Mouse (Mus musculus) midbrain, embryonic 16.5 days (tissue): Measurements from ENCODE around the gene Scnn1g. TPM values are rescaled to one million over a fixed set of nuclear protein-coding genes. Genes with fewer than 3 reads are reported as not detected.
A peak's percentile ranks its signal among the peaks of the same experiment; 100 is the strongest.

Source experiments
- ATAC-seq: fragments of 200-750 bp; cut with Nextera tagmentation; 2 replicates; pipeline ENCODE4 v1.8.0; 2017; ENCODE audit warnings: moderate TSS enrichment
- H3K27ac ChIP-seq: fragments of 300-500 bp; sonication (generic); 2 replicates; pipeline ENCODE4 v1.5.1; 2014; ENCODE audit warnings: mild to moderate bottlenecking, low read length, mixed read lengths
- H3K27me3 ChIP-seq: fragments of 300-500 bp; sonication (generic); 2 replicates; pipeline ENCODE4 v1.6.1; 2014; ENCODE audit warnings: low read depth, low read length, mixed read lengths; ENCODE audit not compliant: control insufficient read depth, insufficient read depth
- H3K36me3 ChIP-seq: fragments of 300-500 bp; sonication (generic); 2 replicates; pipeline ENCODE4 v1.6.1; 2014; ENCODE audit warnings: mild to moderate bottlenecking, low read length, moderate library complexity, mixed read lengths; ENCODE audit not compliant: control insufficient read depth, insufficient read depth
- H3K4me1 ChIP-seq: fragments of 300-500 bp; sonication (generic); 2 replicates; pipeline ENCODE4 v1.6.1; 2014; ENCODE audit warnings: mild to moderate bottlenecking, low read length, mixed read lengths; ENCODE audit not compliant: control insufficient read depth, insufficient read depth
- H3K4me2 ChIP-seq: fragments of 300-500 bp; sonication (generic); 2 replicates; pipeline ENCODE4 v1.6.1; 2014; ENCODE audit warnings: mild to moderate bottlenecking, low read length, mixed read lengths
- H3K4me3 ChIP-seq: fragments of 300-500 bp; sonication (generic); 2 replicates; pipeline ENCODE4 v1.5.1; 2014; ENCODE audit warnings: low read depth, mild to moderate bottlenecking, low read length, moderate library complexity, mixed read lengths
- H3K9ac ChIP-seq: fragments of 300-500 bp; sonication (generic); 2 replicates; pipeline ENCODE4 v1.6.1; 2014; ENCODE audit warnings: low read depth, low read length, mixed read lengths
- H3K9me3 ChIP-seq: fragments of 300-500 bp; sonication (generic); replicated peaks from 2 replicates; pipeline ENCODE4 v1.6.1; 2014; ENCODE audit warnings: mild to moderate bottlenecking, low read length, mixed read lengths; ENCODE audit not compliant: control insufficient read depth, poor library complexity, severe bottlenecking
- WGBS: fragments of 180-500 bp; shearing (Covaris S2); extraction: QIAGEN DNeasy Blood & Tissue Kit; methylation state at CpG from one replicate; pipeline ENCODE4 v1.1.7; 2014; 5-methylcytosine and 5-hydroxymethylcytosine counted together
- polyA plus RNA-seq: library from polyadenylated mRNA; unstranded; fragments of >200 nt; fragmentation: Nextera tagmentation; extraction: Ambion mirVana; gene quantifications from 2 replicates; pipeline ENCODE4 v1.2.1, GENCODE M21; 2015

Scnn1g gene
- 0.09 TPM in 1 of 2 replicates, not detected in the other for polyA plus RNA-seq

- peak; percentile 95 for ATAC-seq
- Histone ChIP-seq H3K36me3 (no peaks in the 10 kb centered on the region), H3K4me1 (peaks cover 9% of the 10 kb centered on the region; the same call in 1 of the 2 replicates), H3K4me2 (peak within 1 kb of the TSS; percentile 80), H3K9me3 (no peaks in the 10 kb centered on the region), H3K9ac (peak within 1 kb of the TSS; percentile 57), H3K27me3 (peaks cover 10% of the 10 kb centered on the region), H3K4me3 (peak within 1 kb of the TSS; percentile 44), H3K27ac (no peak within 1 kb of the TSS)
- WGBS = 1% methylated on average over 38 of the region's 38 CpGs
Observed at GRCm38 (mm10) chr7:121734171-121734831, at the start of gene Scnn1g. Gene Scnn1g, plus strand, starts transcription at chr7:121734479.

DNA sequence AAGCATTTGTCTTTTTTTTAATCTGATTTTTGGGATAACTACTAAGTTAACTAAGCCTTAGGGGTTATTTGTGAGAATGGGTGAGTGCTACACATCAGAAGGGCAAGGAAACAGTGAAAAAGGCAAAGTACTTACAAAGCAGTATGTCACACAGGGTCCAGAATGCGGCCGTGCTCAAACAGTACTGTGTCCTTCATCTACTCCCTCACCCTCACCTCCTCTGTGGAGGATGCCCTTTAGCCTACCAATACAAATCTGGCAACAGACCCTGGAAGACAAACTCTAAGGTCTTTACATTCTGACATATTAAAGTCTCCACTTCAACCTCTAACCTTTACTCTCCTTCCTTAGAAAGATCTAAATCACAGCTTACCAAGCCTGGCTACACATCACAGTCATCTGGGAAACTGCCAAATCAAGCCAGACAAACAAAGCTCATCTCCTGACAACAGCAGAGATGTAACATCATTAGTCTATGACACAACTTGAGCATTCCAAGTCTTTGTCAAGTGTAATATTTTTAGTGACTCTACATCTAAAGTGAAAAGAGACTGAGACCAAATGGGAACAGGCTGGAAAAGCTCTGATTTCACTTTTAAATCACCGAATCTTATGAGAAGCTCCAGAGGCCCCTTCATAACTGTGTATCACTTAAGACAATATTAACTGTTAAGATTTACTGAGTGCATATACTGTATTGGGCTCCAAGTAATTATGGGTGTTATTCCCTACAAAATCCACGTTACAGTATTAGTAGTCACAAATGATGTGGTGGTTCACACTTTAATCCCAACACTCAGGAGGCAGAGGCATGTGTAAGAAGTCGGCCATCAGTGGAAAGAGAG, 48.9 kb upstream of the Scnn1g start:
- no peak overlapping the region for H3K4me2 ChIP-seq
- no peak overlapping the region for H3K4me3 ChIP-seq
- no peak for ATAC-seq
- H3K9ac ChIP-seq = no peak overlapping the region
- H3K27ac ChIP-seq = no peak overlapping the region
- WGBS = 90% methylated on average over 5 of the region's 5 CpGs
- no peaks in the 10 kb centered on the region for H3K9me3 ChIP-seq
- H3K27me3 ChIP-seq = no peaks in the 10 kb centered on the region
- no peaks in the 10 kb centered on the region for H3K4me1 ChIP-seq
- H3K36me3 ChIP-seq = no peaks in the 10 kb centered on the region

GRCm38 (mm10) chr7:121689338-121689737, 44.9 kb upstream of the Scnn1g start:
- Histone ChIP-seq H3K9ac (no peak overlapping the region), H3K4me1 (no peaks in the 10 kb centered on the region; the same call in 1 of the 2 replicates), H3K36me3 (no peaks in the 10 kb centered on the region), H3K27ac (no peak overlapping the region), H3K9me3 (no peaks in the 10 kb centered on the region), H3K4me3 (no peak overlapping the region), H3K4me2 (no peak overlapping the region), H3K27me3 (no peaks in the 10 kb centered on the region)
- ATAC-seq = no peak

GRCm38 (mm10) chr7:121691803-121692202, 42.5 kb upstream of the Scnn1g start:
- H3K4me2 ChIP-seq = no peak overlapping the region
- 82% methylated on average over 2 of the region's 2 CpGs for WGBS
- H3K4me1 ChIP-seq = no peaks in the 10 kb centered on the region; the same call in 1 of the 2 replicates
- no peaks in the 10 kb centered on the region for H3K27me3 ChIP-seq
- H3K27ac ChIP-seq = no peak overlapping the region
- no peaks in the 10 kb centered on the region for H3K36me3 ChIP-seq
- no peak for ATAC-seq
- H3K9ac ChIP-seq = no peak overlapping the region
- H3K4me3 ChIP-seq = no peak overlapping the region
- H3K9me3 ChIP-seq = no peaks in the 10 kb centered on the region

GRCm38 (mm10) chr7:121697170-121697569, 37.1 kb upstream of the Scnn1g start:
- H3K27me3 ChIP-seq = no peaks in the 10 kb centered on the region
- H3K4me1 ChIP-seq = peaks cover 13% of the 10 kb centered on the region
- no peak overlapping the region for H3K27ac ChIP-seq
- no peak overlapping the region for H3K4me3 ChIP-seq
- no peaks in the 10 kb centered on the region for H3K36me3 ChIP-seq
- H3K9ac ChIP-seq = no peak overlapping the region
- no peak for ATAC-seq
- no peaks in the 10 kb centered on the region for H3K9me3 ChIP-seq
- no peak overlapping the region for H3K4me2 ChIP-seq

DNA sequence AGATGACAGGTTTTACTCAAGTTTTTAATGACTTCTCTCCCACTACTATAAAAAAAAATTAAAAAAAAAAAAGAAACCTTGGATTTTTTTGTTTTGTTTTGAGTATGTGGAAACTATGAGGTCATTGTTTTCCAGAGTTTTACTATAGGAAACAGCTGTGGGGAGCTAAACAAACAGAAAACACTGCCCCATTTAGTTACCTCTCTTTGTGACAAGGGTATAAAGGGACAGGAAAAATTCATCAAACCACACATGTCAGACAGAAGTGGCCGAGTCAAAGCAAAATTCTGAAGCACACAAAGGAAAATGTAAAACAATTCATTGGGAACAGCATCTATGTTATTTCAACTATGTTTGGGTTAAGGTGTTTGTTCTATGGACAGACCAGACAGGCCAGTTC, 36.7 kb upstream of the Scnn1g start:
- H3K4me1 ChIP-seq = peaks cover 15% of the 10 kb centered on the region
- H3K27me3 ChIP-seq = no peaks in the 10 kb centered on the region
- H3K36me3 ChIP-seq = no peaks in the 10 kb centered on the region
- H3K9me3 ChIP-seq = no peaks in the 10 kb centered on the region
- no peak overlapping the region for H3K4me3 ChIP-seq
- no peak for ATAC-seq
- WGBS = 69% methylated on average over 1 of the region's 1 CpGs
- no peak overlapping the region for H3K4me2 ChIP-seq
- H3K27ac ChIP-seq = no peak overlapping the region
- H3K9ac ChIP-seq = no peak overlapping the region

GRCm38 (mm10) chr7:121699218-121699617, 35.1 kb upstream of the Scnn1g start:
- ATAC-seq = no peak
- H3K27me3 ChIP-seq = no peaks in the 10 kb centered on the region
- peaks cover 26% of the 10 kb centered on the region for H3K4me1 ChIP-seq

DNA sequence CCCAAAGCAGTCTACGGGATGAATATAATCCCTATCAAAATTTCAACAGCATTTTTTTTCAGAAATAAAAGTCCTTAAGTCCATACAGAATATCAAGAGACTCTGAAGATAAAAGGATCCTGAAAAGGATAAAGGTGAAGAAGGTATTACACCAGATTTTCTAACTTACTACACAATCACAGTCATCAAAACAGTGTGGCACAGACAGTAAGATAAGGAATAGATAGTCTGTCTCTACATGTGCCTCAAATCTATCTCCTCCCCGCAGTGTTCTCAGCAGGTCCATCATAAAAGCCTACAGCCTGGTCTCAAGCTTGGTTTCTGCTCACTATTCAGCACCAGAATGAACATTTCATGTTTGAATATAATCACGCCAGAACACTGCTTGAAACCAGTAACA, 33.8 kb upstream of the Scnn1g start:
- ATAC-seq = no peak
- no peak overlapping the region for H3K9ac ChIP-seq
- 90% methylated on average over 3 of the region's 3 CpGs for WGBS
- H3K27ac ChIP-seq = no peak overlapping the region
- no peak overlapping the region for H3K4me3 ChIP-seq
- no peaks in the 10 kb centered on the region for H3K27me3 ChIP-seq
- H3K9me3 ChIP-seq = no peaks in the 10 kb centered on the region
- no peaks in the 10 kb centered on the region for H3K36me3 ChIP-seq
- H3K4me1 ChIP-seq = peaks cover 39% of the 10 kb centered on the region
- H3K4me2 ChIP-seq = no peak overlapping the region

More at GRCm38 (mm10) chr7:121699218-121699617, 35.1 kb upstream of the Scnn1g start:
- Histone ChIP-seq H3K27ac (no peak overlapping the region), H3K4me2 (no peak overlapping the region), H3K36me3 (no peaks in the 10 kb centered on the region), H3K9ac (no peak overlapping the region), H3K4me3 (no peak overlapping the region), H3K9me3 (no peaks in the 10 kb centered on the region)

GRCm38 (mm10) chr7:121701983-121702382, 32.3 kb upstream of the Scnn1g start:
- no peaks in the 10 kb centered on the region for H3K27me3 ChIP-seq
- H3K9me3 ChIP-seq = no peaks in the 10 kb centered on the region
- no peaks in the 10 kb centered on the region for H3K36me3 ChIP-seq
- no peak for ATAC-seq
- H3K9ac ChIP-seq = no peak overlapping the region
- WGBS = 71% methylated on average over 6 of the region's 6 CpGs
- no peak overlapping the region for H3K4me3 ChIP-seq
- H3K4me1 ChIP-seq = peaks cover 45% of the 10 kb centered on the region
- H3K4me2 ChIP-seq = no peak overlapping the region
- no peak overlapping the region for H3K27ac ChIP-seq
